Mouse (Mus musculus): ENCODE results near the gene Slc8b1. TPM values are rescaled to one million over a fixed set of nuclear protein-coding genes. Genes with fewer than 3 reads are reported as not detected.

Slc8b1 gene
- polyA plus RNA-seq, 1 experiment from 2014 or later: 2.7 TPM

GRCm38 (mm10) chr5:120558762-120559161, 47.8 kb downstream of the Slc8b1 start:
- Histone ChIP-seq H3K27me3 (no peaks in the 10 kb centered on the region), H3K9me3 (replicated peaks) (no peaks in the 10 kb centered on the region), H3K4me3 (no peak overlapping the region), H3K4me2 (no peak overlapping the region), H3K27ac (no peak overlapping the region), H3K4me1 (replicated peaks) (peaks cover 31% of the 10 kb centered on the region), H3K9ac (no peak overlapping the region), H3K36me3 (peaks cover 14% of the 10 kb centered on the region)
- ATAC-seq (replicated peaks; ENCODE audit: insufficient number of reproducible peaks, insufficient read depth, low FRiP score, low read depth): no peak
- WGBS: 55% methylated on average over 14 of the region's 14 CpGs

GRCm38 (mm10) chr5:120560129-120560615, 49.2 kb downstream of the Slc8b1 start:
- Histone ChIP-seq H3K4me2 (no peak overlapping the region; the same call in 1 of the 2 replicates), H3K36me3 (peaks cover 2% of the 10 kb centered on the region; the same call in 1 of the 2 replicates), H3K9ac (no peak overlapping the region), H3K4me1 (replicated peaks) (peaks cover 37% of the 10 kb centered on the region), H3K4me3 (no peak overlapping the region), H3K27me3 (no peaks in the 10 kb centered on the region), H3K27ac (peak overlapping the region; percentile 55; the same call in 1 of the 2 replicates), H3K9me3 (replicated peaks) (no peaks in the 10 kb centered on the region)
- ATAC-seq (replicated peaks; ENCODE audit: insufficient number of reproducible peaks, insufficient read depth, low FRiP score, low read depth): no peak
- WGBS: 68% methylated on average over 9 of the region's 9 CpGs

GRCm38 (mm10) chr5:120560616-120561311, 49.8 kb downstream of the Slc8b1 start:
- Histone ChIP-seq H3K36me3 (peaks cover 2% of the 10 kb centered on the region; the same call in 1 of the 2 replicates), H3K9me3 (replicated peaks) (no peaks in the 10 kb centered on the region), H3K4me2 (peak overlapping the region; percentile 43; the same call in 1 of the 2 replicates), H3K4me1 (replicated peaks) (peaks cover 43% of the 10 kb centered on the region), H3K4me3 (no peak overlapping the region), H3K9ac (no peak overlapping the region), H3K27ac (peak overlapping the region; percentile 55), H3K27me3 (no peaks in the 10 kb centered on the region)
- 0 out of 2 replicates have a peak, but pooled peaks have one; percentile 24 for ATAC-seq (replicated peaks; ENCODE audit: insufficient number of reproducible peaks, insufficient read depth, low FRiP score, low read depth)
- 20% methylated on average over 16 of the region's 16 CpGs for WGBS

GRCm38 (mm10) chr5:120562956-120563913, 52.3 kb downstream of the Slc8b1 start:
- peak; percentile 67 for ATAC-seq (replicated peaks; ENCODE audit: insufficient number of reproducible peaks, insufficient read depth, low FRiP score, low read depth)
- H3K4me1 ChIP-seq (replicated peaks): peaks cover 68% of the 10 kb centered on the region
- no peak overlapping the region for H3K4me3 ChIP-seq
- peak overlapping the region; percentile 23; the same call in 1 of the 2 replicates for H3K9ac ChIP-seq
- WGBS: 41% methylated on average over 28 of the region's 28 CpGs
- no peaks in the 10 kb centered on the region for H3K36me3 ChIP-seq
- H3K27ac ChIP-seq: peak overlapping the region; percentile 77
- peak overlapping the region; percentile 27; the same call in 1 of the 2 replicates for H3K4me2 ChIP-seq
- no peaks in the 10 kb centered on the region for H3K27me3 ChIP-seq
- no peaks in the 10 kb centered on the region for H3K9me3 ChIP-seq (replicated peaks)

GRCm38 (mm10) chr5:120563914-120564311, 52.9 kb downstream of the Slc8b1 start:
- Histone ChIP-seq H3K4me1 (replicated peaks) (peaks cover 72% of the 10 kb centered on the region), H3K4me3 (no peak overlapping the region), H3K36me3 (no peaks in the 10 kb centered on the region), H3K27ac (peak overlapping the region; percentile 77), H3K9me3 (replicated peaks) (no peaks in the 10 kb centered on the region), H3K27me3 (no peaks in the 10 kb centered on the region), H3K4me2 (no peak overlapping the region), H3K9ac (no peak overlapping the region)
- no peak for ATAC-seq (replicated peaks; ENCODE audit: insufficient number of reproducible peaks, insufficient read depth, low FRiP score, low read depth)
- WGBS: 48% methylated on average over 4 of the region's 4 CpGs

GRCm38 (mm10) chr5:120565171-120565905, 54.4 kb downstream of the Slc8b1 start:
- no peak for ATAC-seq (replicated peaks; ENCODE audit: insufficient number of reproducible peaks, insufficient read depth, low FRiP score, low read depth)
- peak overlapping the region; percentile 58; the same call in 1 of the 2 replicates for H3K27ac ChIP-seq
- H3K4me3 ChIP-seq: no peak overlapping the region
- WGBS: 56% methylated on average over 15 of the region's 15 CpGs
- no peak overlapping the region for H3K9ac ChIP-seq
- no peaks in the 10 kb centered on the region for H3K36me3 ChIP-seq
- no peak overlapping the region for H3K4me2 ChIP-seq
- H3K27me3 ChIP-seq: no peaks in the 10 kb centered on the region
- peaks cover 75% of the 10 kb centered on the region for H3K4me1 ChIP-seq (replicated peaks)
- no peaks in the 10 kb centered on the region for H3K9me3 ChIP-seq (replicated peaks)

GRCm38 (mm10) chr5:120566101-120566500, 55.1 kb downstream of the Slc8b1 start:
- ATAC-seq (replicated peaks; ENCODE audit: insufficient number of reproducible peaks, insufficient read depth, low FRiP score, low read depth): no peak
- 48% methylated on average over 5 of the region's 5 CpGs for WGBS
- H3K4me2 ChIP-seq: no peak overlapping the region
- no peak overlapping the region for H3K9ac ChIP-seq
- no peaks in the 10 kb centered on the region for H3K36me3 ChIP-seq
- no peak overlapping the region for H3K4me3 ChIP-seq
- H3K9me3 ChIP-seq (replicated peaks): no peaks in the 10 kb centered on the region
- no peaks in the 10 kb centered on the region for H3K27me3 ChIP-seq
- peak overlapping the region; percentile 58 for H3K27ac ChIP-seq
- peaks cover 74% of the 10 kb centered on the region for H3K4me1 ChIP-seq (replicated peaks)

- 44% methylated on average over 9 of the region's 9 CpGs for WGBS
- Histone ChIP-seq H3K36me3 (no peaks in the 10 kb centered on the region), H3K4me2 (no peak overlapping the region), H3K9ac (0 out of 2 replicates have a peak overlapping the region, but pooled peaks have one; percentile 3), H3K27me3 (no peaks in the 10 kb centered on the region), H3K9me3 (replicated peaks) (no peaks in the 10 kb centered on the region), H3K4me3 (no peak overlapping the region), H3K4me1 (replicated peaks) (peaks cover 79% of the 10 kb centered on the region), H3K27ac (peak overlapping the region; percentile 58; the same call in 1 of the 2 replicates)
- ATAC-seq (replicated peaks; ENCODE audit: insufficient number of reproducible peaks, insufficient read depth, low FRiP score, low read depth): no peak
Observed at GRCm38 (mm10) chr5:120566681-120567252, 55.8 kb downstream of the Slc8b1 start.

GRCm38 (mm10) chr5:120567253-120567701, 56.3 kb downstream of the Slc8b1 start:
- H3K4me2 ChIP-seq: no peak overlapping the region

GRCm38 (mm10) chr5:120567761-120568211, 56.8 kb downstream of the Slc8b1 start:
- Histone ChIP-seq H3K4me1 (replicated peaks) (peaks cover 80% of the 10 kb centered on the region), H3K4me2 (no peak overlapping the region), H3K36me3 (no peaks in the 10 kb centered on the region), H3K27me3 (no peaks in the 10 kb centered on the region), H3K4me3 (no peak overlapping the region), H3K9me3 (replicated peaks) (no peaks in the 10 kb centered on the region), H3K9ac (no peak overlapping the region), H3K27ac (peak overlapping the region; percentile 29; the same call in 1 of the 2 replicates)
- ATAC-seq (replicated peaks; ENCODE audit: insufficient number of reproducible peaks, insufficient read depth, low FRiP score, low read depth): no peak
- 65% methylated on average over 14 of the region's 14 CpGs for WGBS

More at GRCm38 (mm10) chr5:120567253-120567701, 56.3 kb downstream of the Slc8b1 start:
- no peaks in the 10 kb centered on the region for H3K36me3 ChIP-seq
- no peaks in the 10 kb centered on the region for H3K9me3 ChIP-seq (replicated peaks)
- H3K4me3 ChIP-seq: no peak overlapping the region
- H3K27me3 ChIP-seq: no peaks in the 10 kb centered on the region
- peaks cover 82% of the 10 kb centered on the region for H3K4me1 ChIP-seq (replicated peaks)
- no peak for ATAC-seq (replicated peaks; ENCODE audit: insufficient number of reproducible peaks, insufficient read depth, low FRiP score, low read depth)
- H3K27ac ChIP-seq: peak overlapping the region; percentile 29; the same call in 1 of the 2 replicates
- WGBS: 52% methylated on average over 21 of the region's 21 CpGs
- H3K9ac ChIP-seq: 0 out of 2 replicates have a peak overlapping the region, but pooled peaks have one; percentile 16
